Mouse (Mus musculus): ENCODE data around the gene Ntf5. TPM values are rescaled to one million over a fixed set of nuclear protein-coding genes. Genes with fewer than 3 reads are reported as not detected.

Gene Ntf5
- total and polyA plus RNA-seq, 3 experiments, result 0.43 to 1.5 (median 0.59) TPM

GRCm38 (mm10) chr7:45465112-45465511 lies 51.6 kb downstream of the Ntf5 start:
- no peak for DNase-seq (ENCODE audit: extremely low read depth)
- peak overlapping the region; percentile 78 for H3K4me2 ChIP-seq (ENCODE audit: insufficient read depth, low read depth, poor library complexity, severe bottlenecking)
- peak overlapping the region; percentile 40; the same call in 1 of the 2 replicates for H3K27ac ChIP-seq (ENCODE audit: insufficient read depth, low read depth)
- TF ChIP-seq MXI1 (IDR thresholded peaks at IDR 0.05; ENCODE audit: low read depth, low read length), result no peak; the same call in 1 of the 2 replicates
- no peak for TF ChIP-seq ZKSCAN1 (IDR thresholded peaks at IDR 0.05; ENCODE audit: borderline replicate concordance, low read depth, low read length)
- TF ChIP-seq MYC (IDR thresholded peaks at IDR 0.05; ENCODE audit: low read depth, low read length), result no peak
- peak; percentile 84 for TF ChIP-seq CHD1 (IDR thresholded peaks at IDR 0.05; ENCODE audit: low read depth, low read length)
- TF ChIP-seq HCFC1 (IDR thresholded peaks at IDR 0.05; ENCODE audit: low read depth, low read length), result peak; percentile 56
- TF ChIP-seq KAT2A (IDR thresholded peaks at IDR 0.05; ENCODE audit: insufficient replicate concordance, low read length), result no peak
- peak; percentile 78 for TF ChIP-seq ELF1 (IDR thresholded peaks at IDR 0.05; ENCODE audit: low read depth, low read length)
- no peak; the same call in 1 of the 2 replicates for TF ChIP-seq POLR2A (IDR thresholded peaks at IDR 0.05; ENCODE audit: low read depth, low read length)
- TF ChIP-seq E2F4 (IDR thresholded peaks at IDR 0.05; ENCODE audit: insufficient replicate concordance, low read depth, low read length), result no peak
- TF ChIP-seq ZMIZ1 (IDR thresholded peaks at IDR 0.05; ENCODE audit: low read depth, low read length), result peak; percentile 1; the same call in 1 of the 2 replicates
- TF ChIP-seq MAZ (IDR thresholded peaks at IDR 0.05; ENCODE audit: low read depth, low read length), result no peak
- TF ChIP-seq SMC3 (IDR thresholded peaks at IDR 0.05; ENCODE audit: low read depth, low read length), result no peak
- no peak for TF ChIP-seq ZNF384 (IDR thresholded peaks at IDR 0.05; ENCODE audit: low read depth, low read length)
- TF ChIP-seq SIN3A (IDR thresholded peaks at IDR 0.05; ENCODE audit: low read length), result no peak; the same call in 1 of the 2 replicates
- TF ChIP-seq POLR2AphosphoS2 (IDR thresholded peaks at IDR 0.05; ENCODE audit: low read depth, low read length), result no peak
- no peak for TF ChIP-seq GABPA (IDR thresholded peaks at IDR 0.05; ENCODE audit: insufficient replicate concordance, low read depth, low read length)
- TF ChIP-seq NRF1 (IDR thresholded peaks at IDR 0.05; ENCODE audit: low read depth, low read length), result 0 out of 2 replicates have a peak, but pooled peaks have one; percentile 6
- TF ChIP-seq CHD2 (IDR thresholded peaks at IDR 0.05; ENCODE audit: low read length), result no peak
- TF ChIP-seq MEF2A (IDR thresholded peaks at IDR 0.05; ENCODE audit: borderline replicate concordance, low read depth, low read length), result no peak
- no peak for TF ChIP-seq BHLHE40 (IDR thresholded peaks at IDR 0.05; ENCODE audit: low read depth, low read length)
- TF ChIP-seq MAFK (IDR thresholded peaks at IDR 0.05; ENCODE audit: insufficient replicate concordance, low read length), result no peak
- no peak for TF ChIP-seq CTCF (conservative IDR thresholded peaks at IDR 0.05 in 1 of 2, IDR thresholded peaks at IDR 0.05 in 1 of 2; ENCODE audit: low read depth in 2 of 2, low read length in 2 of 2)
- TF ChIP-seq ZC3H11A (IDR thresholded peaks at IDR 0.05; ENCODE audit: low read depth, low read length), result no peak
- TF ChIP-seq TBP (conservative IDR thresholded peaks at IDR 0.05; ENCODE audit: low read depth, low read length), result no peak
- TF ChIP-seq JUND (conservative IDR thresholded peaks at IDR 0.05; ENCODE audit: low read depth, low read length), result no peak
- peak; percentile 23; the same call in 1 of the 2 replicates for TF ChIP-seq NELFE (IDR thresholded peaks at IDR 0.05; ENCODE audit: low read depth, low read length)
- no peak for TF ChIP-seq RAD21 (IDR thresholded peaks at IDR 0.05; ENCODE audit: low read depth, low read length)
- TF ChIP-seq PAX5 (IDR thresholded peaks at IDR 0.05; ENCODE audit: low read length), result no peak
- TF ChIP-seq IRF4 (IDR thresholded peaks at IDR 0.05; ENCODE audit: low read depth, low read length), result no peak
- TF ChIP-seq USF1 (IDR thresholded peaks at IDR 0.05; ENCODE audit: low read depth, low read length), result no peak
- peak; percentile 19; the same call in 1 of the 2 replicates for TF ChIP-seq UBTF (IDR thresholded peaks at IDR 0.05; ENCODE audit: low read depth, low read length)
- TF ChIP-seq USF2 (conservative IDR thresholded peaks at IDR 0.05; ENCODE audit: low read depth, low read length), result no peak
- no peak for TF ChIP-seq RCOR1 (conservative IDR thresholded peaks at IDR 0.05; ENCODE audit: low read depth, low read length)
- no peak for TF ChIP-seq JUN (IDR thresholded peaks at IDR 0.05; ENCODE audit: insufficient read depth, low read depth, low read length)
- TF ChIP-seq TCF12 (IDR thresholded peaks at IDR 0.05; ENCODE audit: low read depth, low read length), result no peak
- no peak for TF ChIP-seq ETS1 (conservative IDR thresholded peaks at IDR 0.05; ENCODE audit: low read depth, low read length)
- TF ChIP-seq MAX (IDR thresholded peaks at IDR 0.05; ENCODE audit: low read length), result no peak
- TF ChIP-seq EP300 (IDR thresholded peaks at IDR 0.05; ENCODE audit: low read length), result no peak
- H3K4me3 ChIP-seq (replicated peaks in 1 of 3; ENCODE audit: low read depth in 2 of 3, low read length in 2 of 3, poor library complexity in 1 of 3), result peak overlapping the region; percentile 73 to 81 (median 77)
- peaks cover 24 to 39% of the 10 kb centered on the region in 2 experiments for H3K36me3 ChIP-seq (replicated peaks in 1 of 2; ENCODE audit: control insufficient read depth in 1 of 2, insufficient read depth in 1 of 2, low read length in 1 of 2)
- no peaks in the 10 kb centered on the region for H3K27me3 ChIP-seq (replicated peaks)
- H3K9ac ChIP-seq (ENCODE audit: insufficient read depth, low read depth), result peak overlapping the region; percentile 81
- in situ Hi-C loops (cut with MboI; ENCODE audit: low pct_ligation_motif_present, low pct_unique_long_range_greater_than_20kb, low sequenced_read_pairs), result loop anchor here (5.0 to 10.0 kb wide), 2 partner anchors 97 to 220 kb away; partner anchors contain the start of gene Ntn5
- peaks cover 16 to 39% of the 10 kb centered on the region in 2 experiments for H3K4me1 ChIP-seq (ENCODE audit: control insufficient read depth in 1 of 2, insufficient read depth in 2 of 2)
- dilution Hi-C loops (cut with MboI; ENCODE audit: extremely low pct_ligation_motif_present, extremely low pct_unique_long_range_greater_than_20kb, low sequenced_read_pairs), result no loop called here
- peaks cover 3% of the 10 kb centered on the region for H3K9me3 ChIP-seq (replicated peaks; ENCODE audit: low read length)
- peaks cover 30% of the 10 kb centered on the region for H3K79me2 ChIP-seq (replicated peaks; ENCODE audit: control insufficient read depth, extremely low read depth, insufficient read depth, poor library complexity, severe bottlenecking)

Measured in CH12.LX (cell line).